ENCODE assay signal across 8 mouse cellular contexts in the genomic region with DNA sequence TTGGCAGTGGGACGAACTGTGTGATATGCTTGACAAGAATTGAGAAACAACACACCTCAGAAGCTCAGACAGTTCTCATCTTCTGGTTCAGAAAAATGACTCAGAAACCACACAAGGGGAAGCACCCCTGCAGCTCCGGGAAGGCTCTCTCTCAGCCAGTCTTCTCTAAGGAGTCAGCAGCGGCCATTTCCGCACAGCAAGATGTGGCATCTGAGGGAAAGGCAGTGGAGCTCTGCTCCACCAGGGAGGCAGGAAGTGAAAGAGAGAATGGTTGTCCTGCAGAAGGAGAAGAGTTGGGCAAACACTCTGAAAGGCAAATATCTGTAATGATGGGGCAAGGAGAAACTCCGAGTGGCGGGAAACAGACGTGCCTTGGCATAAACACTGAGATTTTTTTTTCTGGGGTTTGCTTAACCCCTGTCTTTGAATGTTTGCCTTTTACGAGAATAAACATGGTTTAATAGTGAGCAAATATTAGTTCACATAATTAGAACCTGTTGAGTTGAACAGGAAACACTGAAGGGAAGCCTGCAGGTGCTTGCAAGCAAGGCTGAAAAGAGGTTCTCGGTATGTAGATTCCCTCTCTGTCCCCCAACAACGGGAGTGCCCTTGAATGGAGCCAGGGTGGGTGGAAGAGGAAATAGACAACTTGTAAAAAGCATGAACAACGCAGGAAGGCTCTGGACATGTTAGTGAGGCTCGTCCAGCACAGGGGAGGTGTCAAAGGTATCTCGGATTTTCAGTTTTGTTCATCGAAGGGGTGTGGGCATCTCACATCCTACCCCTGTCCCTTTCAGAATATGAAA.
DNase-seq lines count a peak whose midpoint lies in the region; ATAC-seq and TF ChIP-seq lines count a peak whose summit lies in the region.

No protein-coding gene starts in this region.

- H3K27me3 ChIP-seq in heart, embryonic 15.5 days, result no peaks in the 10 kb centered on the region
- H3K27me3 ChIP-seq in limb, embryonic 10.5 days (ENCODE audit: low read depth, poor library complexity, severe bottlenecking), result no peaks in the 10 kb centered on the region
- no peaks in the 10 kb centered on the region for H3K27me3 ChIP-seq in midbrain, embryonic 16.5 days (ENCODE audit: control insufficient read depth, insufficient read depth, low read depth, low read length)

- WGBS in heart, embryonic 15.5 days, result 53% methylated on average over 14 of the region's 14 CpGs
- 77% methylated on average over 14 of the region's 14 CpGs for whole genome bisulfite sequencing in limb, embryonic 10.5 days
- WGBS in midbrain, embryonic 16.5 days, result 69% methylated on average over 14 of the region's 14 CpGs

- H3K4me1 ChIP-seq in heart, embryonic 15.5 days (replicated peaks), result peaks cover 28% of the 10 kb centered on the region
- H3K4me1 ChIP-seq in limb, embryonic 10.5 days, result peaks cover 31% of the 10 kb centered on the region
- peaks cover 17% of the 10 kb centered on the region for H3K4me1 ChIP-seq in midbrain, embryonic 16.5 days (ENCODE audit: control insufficient read depth, insufficient read depth, low read length)

- ATAC-seq in heart, embryonic 15.5 days (replicated peaks; ENCODE audit: insufficient number of reproducible peaks, insufficient read depth, low FRiP score, low read depth), result no peak
- no peak for ATAC-seq in midbrain, embryonic 16.5 days

- DNase-seq in layer of hippocampus, adult 2 months (ENCODE audit: low spot score in 2 of 2), result no peak
- no peak for DNase-seq in layer of hippocampus, postnatal 14 days (ENCODE audit: low spot score in 2 of 2)
- peak; percentile 34 for DNase-seq in Muller cell, postnatal 12 days (ENCODE audit: inconsistent ontology term)
- no peak for DNase-seq in limb, embryonic 10.5 days (ENCODE audit: low spot score)
- DNase-seq in thymus, postnatal 4 days, result peak; percentile 71
- no peak for DNase-seq in embryo, embryonic 9.5 days (ENCODE audit: extremely low spot score)

- no peak overlapping the region for H3K4me3 ChIP-seq in layer of hippocampus, adult 2 months
- H3K4me3 ChIP-seq in heart, embryonic 15.5 days, result peak overlapping the region; percentile 18
- no peak overlapping the region for H3K4me3 ChIP-seq in limb, embryonic 10.5 days
- H3K4me3 ChIP-seq in midbrain, embryonic 16.5 days (ENCODE audit: low read depth, low read length), result no peak overlapping the region

- H3K36me3 ChIP-seq in heart, embryonic 15.5 days, result no peaks in the 10 kb centered on the region
- no peaks in the 10 kb centered on the region for H3K36me3 ChIP-seq in limb, embryonic 10.5 days
- no peaks in the 10 kb centered on the region for H3K36me3 ChIP-seq in midbrain, embryonic 16.5 days (ENCODE audit: control insufficient read depth, insufficient read depth, low read length)

- H3K27ac ChIP-seq in layer of hippocampus, adult 2 months, result peak overlapping the region; percentile 60; the same call in 1 of the 2 replicates
- H3K27ac ChIP-seq in heart, embryonic 15.5 days, result peak overlapping the region; percentile 79
- peak overlapping the region; percentile 58; the same call in 1 of the 2 replicates for H3K27ac ChIP-seq in limb, embryonic 10.5 days
- 0 out of 2 replicates have a peak overlapping the region, but pooled peaks have one; percentile 20 for H3K27ac ChIP-seq in midbrain, embryonic 16.5 days (ENCODE audit: low read length)

- H3K9ac ChIP-seq in heart, embryonic 15.5 days, result peak overlapping the region; percentile 8; the same call in 1 of the 2 replicates
- no peak overlapping the region for H3K9ac ChIP-seq in midbrain, embryonic 16.5 days (ENCODE audit: low read depth, low read length)

- H3K4me2 ChIP-seq in heart, embryonic 15.5 days, result peak overlapping the region; percentile 46
- H3K4me2 ChIP-seq in midbrain, embryonic 16.5 days (ENCODE audit: low read length), result no peak overlapping the region

- no peaks in the 10 kb centered on the region for H3K9me3 ChIP-seq in heart, embryonic 15.5 days (replicated peaks)
- no peaks in the 10 kb centered on the region for H3K9me3 ChIP-seq in limb, embryonic 10.5 days (replicated peaks)
- H3K9me3 ChIP-seq in midbrain, embryonic 16.5 days (replicated peaks; ENCODE audit: control insufficient read depth, low read length, poor library complexity, severe bottlenecking), result no peaks in the 10 kb centered on the region

- no peak for TF ChIP-seq CTCF in layer of hippocampus, adult 2 months (conservative IDR thresholded peaks at IDR 0.05)

Comparison
In these comparisons a context has a peak if more than half of its experiments do, and no peak if none do; other contexts are left out.
1. DNase-seq: peak in Muller cell, postnatal 12 days (single experiment) and thymus, postnatal 4 days (single experiment); none in layer of hippocampus, adult 2 months (0 of 2), layer of hippocampus, postnatal 14 days (0 of 2), limb, embryonic 10.5 days (single experiment) and embryo, embryonic 9.5 days (single experiment).
2. H3K27ac ChIP-seq: peak in every context shown above with its lines; median percentile 79 in heart, embryonic 15.5 days; 60 in layer of hippocampus, adult 2 months; 58 in limb, embryonic 10.5 days; 20 in midbrain, embryonic 16.5 days.